Mouse (Mus musculus): Measurements from ENCODE around the gene Spryd7.

DNA sequence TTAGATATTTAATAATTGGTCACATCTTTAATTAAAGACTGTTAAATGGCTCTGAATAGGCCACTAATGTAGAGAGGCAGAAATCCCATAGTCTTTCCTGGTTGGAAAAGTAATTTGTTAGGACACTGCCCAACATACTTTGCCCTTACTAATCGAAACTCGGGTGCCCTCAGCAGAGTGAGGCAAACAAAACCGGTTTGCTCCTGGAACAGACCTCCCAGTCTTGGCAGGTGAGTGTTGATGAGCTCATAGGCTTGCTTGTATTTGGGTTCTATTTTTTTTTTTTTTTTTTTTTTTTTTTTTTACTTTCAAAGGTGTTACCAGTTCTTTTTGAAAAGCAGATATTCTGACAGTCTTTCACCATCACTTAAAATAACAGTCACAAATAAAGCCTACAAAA, 3.2 kb upstream of the Spryd7 start:
- TF ChIP-seq CTCF (IDR thresholded peaks at IDR 0.05; ENCODE audit: borderline replicate concordance, insufficient read depth, low read length) (no peak), POLR2A (IDR thresholded peaks at IDR 0.05; ENCODE audit: low read depth, low read length) (no peak)
